Mouse (Mus musculus) cerebellum, adult 11-12 months (tissue): ENCODE data around the gene Snd1.

ENCODE experiments used
- DNase-seq: peaks from one replicate; pipeline ENCODE4 v3.0.0; 2022

Snd1 gene

DNA sequence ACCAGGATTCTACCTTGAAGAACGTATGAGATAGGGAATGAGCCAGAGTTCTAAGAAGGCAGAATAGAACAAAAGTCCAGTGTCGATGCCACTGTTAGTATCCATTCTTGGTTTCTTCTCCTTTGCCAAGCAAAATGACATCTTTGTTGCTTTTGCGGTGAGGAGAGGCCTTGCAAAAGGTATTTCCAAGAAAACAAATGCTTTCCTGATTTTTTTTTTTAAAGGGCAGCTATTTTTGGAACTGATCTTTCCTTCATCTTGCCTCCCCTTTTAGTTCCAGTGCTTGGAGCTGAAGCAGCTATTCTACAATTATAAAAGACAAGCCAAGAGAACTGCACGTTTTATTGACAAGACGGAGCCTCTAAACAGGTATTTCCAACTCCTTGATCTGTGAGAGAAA is at the start of gene Snd1:
TSS of gene Snd1 (plus strand) at position 301 of the 400 bp plus-strand sequence.
- DNase-seq, result no peak

DNA sequence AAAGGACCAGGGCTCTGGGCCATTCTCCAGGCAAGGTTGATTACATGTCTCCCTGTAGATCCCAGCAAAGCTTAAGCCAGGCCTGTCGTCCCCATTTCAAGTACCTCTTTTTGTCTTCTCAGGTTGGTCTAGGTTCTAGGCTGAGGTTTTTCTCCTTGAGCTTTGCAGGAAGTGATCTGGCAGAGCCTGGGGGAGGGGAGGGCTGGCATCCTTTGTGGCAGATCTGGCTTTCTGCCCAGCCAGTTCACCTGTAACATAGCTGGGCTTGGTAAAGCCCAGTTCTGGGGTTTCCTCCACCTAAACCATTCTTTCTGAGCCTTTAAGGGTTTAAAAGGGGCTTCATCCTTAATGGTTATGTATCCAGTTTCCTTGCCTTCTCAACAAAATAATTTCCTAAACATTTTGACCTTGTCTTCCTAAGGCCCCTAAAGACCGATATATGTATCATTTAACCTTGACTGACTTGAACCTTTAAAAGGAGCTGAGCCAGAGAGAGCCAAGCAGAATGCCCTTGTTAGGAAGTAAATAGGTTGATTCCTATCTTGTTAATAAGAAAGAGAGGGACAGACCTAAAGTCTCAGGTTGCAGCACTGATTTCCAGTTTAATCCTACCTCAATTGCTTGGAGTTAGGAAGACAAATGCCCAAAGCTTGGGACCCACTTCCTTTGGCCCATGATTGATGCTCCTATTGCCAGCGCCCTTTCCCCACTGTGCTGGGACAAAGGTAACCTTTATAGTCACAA is 47.7 kb upstream of the Snd1 start, which contains the start of gene Fscn3:
TSS of gene Fscn3 (plus strand) at position 694 of the 744 bp plus-strand sequence.
- peak; percentile 29 for DNase-seq

DNA sequence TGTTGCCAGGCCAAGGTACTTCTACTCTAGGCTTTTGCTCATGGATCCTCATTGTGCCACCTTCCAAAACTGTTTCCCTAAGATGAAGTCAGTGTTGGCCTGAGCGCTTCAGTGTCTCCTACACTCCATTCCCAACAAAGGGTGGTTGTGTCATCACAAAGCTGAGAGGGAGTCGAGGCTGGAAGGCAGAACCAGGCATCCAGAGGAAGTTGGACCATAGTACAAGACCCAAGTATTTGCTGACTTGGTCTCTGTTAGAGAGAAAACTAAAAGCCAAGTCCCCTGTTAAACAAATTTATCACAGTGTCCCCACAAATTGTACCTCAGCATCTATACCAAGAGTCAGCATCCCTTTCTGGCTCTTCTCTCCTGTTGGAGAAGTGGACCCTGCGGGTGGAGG is 46.6 kb upstream of the Snd1 start, which contains the start of gene Gcc1:
TSS of gene Gcc1 (minus strand) at position 101 of the 400 bp plus-strand sequence.
- DNase-seq, result no peak

DNA sequence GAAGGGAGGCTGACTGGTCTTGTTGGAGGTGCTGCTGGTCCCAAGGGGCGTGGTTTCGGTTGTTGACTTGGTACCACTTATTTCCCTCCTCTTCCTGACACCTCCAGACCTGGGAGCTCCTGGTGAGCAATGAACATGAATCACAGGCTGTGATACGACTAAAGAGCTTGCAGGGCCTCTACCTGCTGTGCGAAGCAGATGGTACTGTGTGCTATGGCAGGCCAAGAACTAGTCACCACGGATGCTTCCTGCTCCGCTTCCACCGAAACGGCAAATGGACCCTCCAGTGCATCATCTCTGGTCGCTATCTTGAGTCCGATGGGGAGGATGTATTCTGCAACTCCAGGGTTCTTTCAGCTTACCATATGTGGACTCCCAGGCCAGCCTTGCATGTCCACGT is 45.1 kb upstream of the Snd1 start:
- DNase-seq, result peak; percentile 66

DNA sequence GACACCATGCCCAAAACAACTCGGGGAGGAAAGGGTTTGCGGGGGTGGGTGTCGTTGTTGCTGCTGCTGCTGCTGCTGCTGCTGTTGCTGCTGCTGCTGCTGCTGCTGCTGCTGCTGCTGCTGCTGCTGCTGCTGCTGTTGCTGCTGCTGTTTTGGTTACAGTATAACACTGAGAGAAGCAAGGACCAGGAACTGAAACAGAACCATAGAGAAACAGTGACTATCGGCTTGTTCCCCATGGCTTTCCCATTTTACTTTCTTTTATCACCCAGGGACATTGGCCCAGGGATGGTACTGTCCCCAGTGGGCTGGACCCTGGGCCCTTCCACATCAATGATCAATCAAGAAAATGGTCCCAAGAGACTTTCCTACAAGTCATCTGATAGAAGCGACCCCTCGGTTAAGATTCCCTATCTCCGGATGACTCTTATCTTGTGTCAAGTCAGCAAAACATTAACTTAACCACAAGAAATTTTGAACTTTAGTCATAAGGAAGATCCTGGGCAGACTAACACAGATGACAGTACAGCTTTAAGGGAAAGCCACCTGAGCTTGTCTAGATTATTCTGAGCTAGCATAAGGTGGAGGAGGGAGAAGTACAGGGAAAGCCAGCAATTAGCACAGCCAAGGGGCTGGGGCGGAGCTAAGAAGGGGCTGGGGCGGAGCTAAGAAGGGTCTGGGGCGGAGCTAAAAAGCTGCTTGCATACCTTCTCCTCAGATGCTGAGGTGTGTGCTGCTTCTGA is 44.0 kb upstream of the Snd1 start:
- DNase-seq, result no peak

DNA sequence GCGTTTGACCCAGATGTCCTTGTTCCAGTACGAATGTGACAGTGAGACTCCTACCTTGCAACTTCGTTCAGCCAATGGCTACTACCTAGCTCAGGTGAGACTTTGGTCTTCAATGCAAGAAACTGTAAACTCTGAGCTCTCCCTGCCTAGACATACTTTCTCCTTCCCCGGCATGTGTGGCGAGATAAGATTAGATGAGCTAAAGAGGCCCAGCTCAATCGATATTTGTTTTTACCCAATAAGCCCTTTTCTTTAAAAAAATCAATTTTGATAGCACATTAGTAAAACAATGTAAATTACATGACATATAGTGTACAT is 43.4 kb upstream of the Snd1 start:
- DNase-seq, result no peak

DNA sequence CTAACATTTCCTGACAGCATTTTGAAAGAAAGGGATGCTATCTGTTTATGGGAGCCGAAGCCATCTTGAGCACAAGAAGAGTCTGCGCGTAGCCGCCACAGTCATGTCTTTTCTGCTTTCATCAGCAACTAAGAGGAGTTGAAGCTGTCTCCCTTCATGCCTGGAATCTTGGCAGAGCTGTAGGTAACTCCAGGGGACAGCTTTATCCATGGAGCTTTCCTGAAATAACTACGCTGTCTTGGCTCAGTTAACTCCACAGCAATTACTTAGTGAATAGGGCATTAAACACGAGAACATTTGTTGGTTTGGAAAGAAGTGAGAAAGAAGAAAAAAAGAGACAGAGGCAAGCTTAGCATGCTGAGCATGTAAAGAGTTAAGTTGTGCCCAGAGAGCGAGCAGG is 27.0 kb upstream of the Snd1 start:
- no peak for DNase-seq

DNA sequence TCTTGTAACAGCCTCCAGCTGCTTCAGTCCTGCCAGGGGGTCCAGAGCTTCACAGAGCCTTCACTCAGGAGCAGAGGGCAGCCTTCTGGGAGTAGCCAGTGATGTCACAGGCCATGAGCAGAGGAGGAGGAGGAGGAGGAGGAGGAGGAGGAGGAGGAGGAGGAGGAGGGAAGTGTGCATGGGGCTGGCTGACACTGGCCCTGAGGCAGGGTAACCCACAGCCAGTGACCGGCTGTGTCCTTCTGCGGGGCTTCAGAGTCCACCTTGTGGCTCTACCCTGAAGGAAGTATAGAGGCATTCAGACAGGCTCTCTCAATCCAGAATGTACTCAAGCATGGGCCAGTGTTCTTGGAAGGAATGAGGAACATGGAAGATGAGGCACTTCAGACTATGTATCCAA is 25.7 kb upstream of the Snd1 start, which contains the start of gene Pax4:
TSS of gene Pax4 (minus strand) at position 101 of the 400 bp plus-strand sequence.
- DNase-seq, result no peak

DNA sequence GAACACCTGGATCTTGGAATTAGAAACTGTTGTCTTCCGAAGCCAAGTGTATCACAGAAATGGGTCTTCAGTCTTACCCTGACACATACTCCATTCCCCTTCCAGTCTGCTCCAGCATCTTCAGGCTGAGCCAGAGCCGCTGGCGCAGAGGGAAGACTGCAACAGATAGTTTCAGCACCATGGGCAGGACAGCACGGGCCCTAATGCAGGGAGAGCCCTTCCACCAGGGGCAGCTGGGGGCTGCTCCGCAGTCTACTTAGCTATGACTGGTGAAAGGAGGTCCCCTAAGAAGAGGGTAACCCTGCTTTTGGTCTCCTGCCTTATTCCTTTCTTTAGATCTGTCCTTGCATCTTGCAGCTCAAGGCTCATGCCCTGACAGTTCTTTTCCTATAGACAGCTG is 24.5 kb upstream of the Snd1 start:
- no peak for DNase-seq

DNA sequence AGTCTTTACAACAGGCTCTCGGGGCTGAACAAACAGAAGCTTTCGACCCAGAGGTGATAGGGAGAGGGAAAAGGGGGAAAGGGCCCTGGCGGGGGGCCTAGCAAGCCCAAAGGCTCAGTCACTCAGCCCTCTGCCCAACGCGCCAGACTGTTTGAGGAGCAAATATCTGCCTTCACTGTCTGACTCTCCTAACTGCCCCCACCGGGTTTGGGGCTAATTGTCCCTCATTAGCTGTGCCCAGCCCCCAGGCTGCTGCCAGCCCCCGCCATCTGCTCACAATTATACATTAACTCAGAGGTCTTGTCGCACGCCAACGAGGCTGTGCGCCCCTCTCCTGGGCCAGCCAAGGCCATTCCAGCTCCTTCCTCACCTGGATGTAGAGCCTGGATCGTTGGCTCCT is 24.0 kb upstream of the Snd1 start:
- DNase-seq, result no peak

DNA sequence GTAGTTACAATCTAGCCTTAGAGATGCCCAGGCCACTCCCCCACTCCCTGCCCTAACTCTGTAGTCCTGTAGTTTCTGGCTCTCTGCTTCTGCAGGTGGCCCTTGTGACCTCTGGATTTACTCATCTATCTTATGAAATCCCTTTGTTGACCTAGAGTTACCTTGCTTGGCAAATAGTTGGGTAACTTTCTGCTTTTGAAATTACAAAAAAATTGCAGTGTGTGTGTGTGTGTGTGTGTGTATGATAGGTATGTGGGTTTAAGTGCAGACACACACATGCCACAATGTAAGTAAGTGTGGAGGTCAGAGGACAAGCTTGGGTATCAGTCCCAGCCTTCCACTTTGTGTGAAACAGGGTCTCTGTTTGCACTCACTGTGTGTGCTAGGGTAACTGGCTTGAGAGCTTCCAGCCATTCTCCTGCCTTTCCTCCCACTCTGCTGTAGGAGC is 15.7 kb upstream of the Snd1 start:
- no peak for DNase-seq

DNA sequence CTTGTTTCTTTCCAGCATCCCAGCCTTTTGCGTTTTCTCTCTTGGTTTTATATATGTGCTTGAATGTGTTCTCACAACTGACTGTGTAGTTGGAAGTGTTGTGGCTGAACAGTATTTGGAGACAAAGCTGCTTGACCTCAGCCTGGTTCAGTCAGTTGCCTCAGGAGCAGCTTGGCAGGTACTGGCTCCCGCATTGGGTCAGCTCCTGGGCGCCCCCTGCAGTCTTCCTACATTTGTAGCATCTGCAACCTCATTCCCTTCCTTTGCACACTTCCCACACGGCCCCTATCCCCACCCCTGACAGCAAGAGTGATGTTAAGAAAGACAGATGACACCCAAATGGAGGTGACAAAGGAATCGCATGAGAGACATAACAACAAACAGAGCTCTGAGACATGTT is 14.4 kb upstream of the Snd1 start:
- peak; percentile 68 for DNase-seq

DNA sequence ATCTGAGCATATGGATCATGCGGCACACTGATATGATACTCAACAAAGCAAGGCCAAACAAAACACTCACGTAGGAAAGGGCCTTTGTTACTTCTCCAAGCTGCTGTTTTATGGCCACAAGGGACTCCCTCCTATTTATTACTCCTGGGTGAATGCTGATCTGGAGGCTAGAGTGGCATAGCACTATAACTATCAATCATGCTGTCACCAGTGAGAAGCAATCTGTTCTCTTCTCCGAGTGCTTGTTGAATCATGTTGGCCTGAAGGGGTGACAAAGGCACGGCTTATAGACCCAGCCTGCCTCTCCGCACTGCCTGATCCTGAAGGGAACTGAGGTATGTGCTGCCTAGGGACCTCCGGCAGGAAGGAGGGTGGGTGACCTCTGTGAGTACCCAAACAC is 10.3 kb upstream of the Snd1 start:
- no peak for DNase-seq

DNA sequence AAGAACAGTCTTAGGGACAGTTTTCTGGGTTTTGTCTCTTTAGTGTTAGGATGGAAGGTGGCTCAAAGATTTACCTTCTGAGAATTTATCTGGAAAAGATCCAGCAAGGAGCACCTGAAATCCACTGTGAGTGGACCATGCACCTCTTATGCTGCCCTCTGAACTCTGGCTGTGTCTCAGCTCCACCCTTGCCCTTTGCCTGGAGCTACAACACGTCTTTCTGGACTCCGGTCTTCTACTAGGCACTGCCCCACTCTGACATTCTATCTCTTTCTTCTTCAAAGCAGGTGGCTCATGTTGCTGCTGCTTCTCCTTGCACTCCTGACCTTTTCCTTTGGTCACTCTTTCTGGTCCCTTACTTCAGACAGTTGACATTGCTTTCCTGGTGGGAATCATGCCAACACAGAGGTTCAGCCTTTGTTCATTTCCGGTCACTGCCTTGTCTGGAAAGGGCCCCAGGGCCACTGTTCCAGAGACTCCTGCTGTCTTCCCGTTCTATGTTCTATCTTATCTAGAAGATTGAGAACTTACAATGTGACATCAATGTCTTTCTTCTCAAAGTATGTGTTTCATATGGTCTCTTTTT is 4.8 kb upstream of the Snd1 start:
- no peak for DNase-seq

DNA sequence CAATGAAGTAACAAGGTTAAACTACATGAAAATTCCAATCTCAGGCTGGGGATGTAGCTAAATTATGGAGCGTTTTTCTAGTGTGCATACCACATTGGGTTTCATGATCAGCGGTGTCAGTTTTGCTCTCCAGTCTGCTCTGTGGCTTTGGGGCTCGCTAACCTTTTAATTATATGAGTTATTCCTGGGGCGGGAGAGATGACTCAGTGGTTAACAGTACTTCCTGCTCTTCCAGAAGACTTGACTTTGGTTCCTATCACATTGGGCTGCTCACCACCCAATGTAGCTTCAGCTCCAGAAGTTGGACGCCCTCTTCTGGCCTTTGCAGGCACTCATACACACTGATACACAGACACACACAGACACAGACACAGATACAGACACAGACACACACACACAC is 4.3 kb upstream of the Snd1 start:
- DNase-seq, result no peak

DNA sequence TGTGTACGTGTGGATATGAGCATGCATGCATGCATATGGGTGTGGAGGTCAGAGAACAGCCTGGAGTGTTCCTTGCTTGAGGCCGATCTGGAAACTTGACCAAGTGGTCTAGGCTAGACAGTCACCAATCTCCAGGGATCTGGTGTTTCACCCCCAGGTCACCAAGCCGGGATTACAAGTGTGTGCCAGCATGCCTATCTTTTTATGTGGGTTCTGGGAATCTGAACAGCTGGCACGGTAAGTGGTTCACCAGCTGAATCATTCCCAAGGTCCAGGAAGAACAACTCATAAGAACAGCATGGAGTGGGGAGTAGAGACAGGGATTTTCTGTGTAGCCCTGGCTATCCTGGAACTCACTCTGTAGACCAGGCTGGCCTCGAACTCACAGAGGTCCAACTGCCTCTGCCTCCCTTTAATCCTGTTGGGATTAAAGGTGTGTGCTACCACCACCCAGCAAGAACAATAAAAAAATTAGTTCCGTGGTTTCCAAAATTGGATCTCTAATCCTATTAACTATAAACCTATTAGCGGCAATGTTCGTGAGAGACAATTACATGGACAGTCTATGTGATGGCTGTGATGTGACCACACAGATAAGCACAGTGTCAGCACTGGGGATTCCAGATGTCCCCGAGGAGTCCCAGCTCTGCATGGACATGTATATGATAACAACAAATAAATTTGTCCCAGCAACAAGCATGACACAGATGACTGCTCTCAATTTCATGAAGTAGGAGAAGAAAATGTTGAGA is 3.5 kb upstream of the Snd1 start:
- DNase-seq, result no peak

DNA sequence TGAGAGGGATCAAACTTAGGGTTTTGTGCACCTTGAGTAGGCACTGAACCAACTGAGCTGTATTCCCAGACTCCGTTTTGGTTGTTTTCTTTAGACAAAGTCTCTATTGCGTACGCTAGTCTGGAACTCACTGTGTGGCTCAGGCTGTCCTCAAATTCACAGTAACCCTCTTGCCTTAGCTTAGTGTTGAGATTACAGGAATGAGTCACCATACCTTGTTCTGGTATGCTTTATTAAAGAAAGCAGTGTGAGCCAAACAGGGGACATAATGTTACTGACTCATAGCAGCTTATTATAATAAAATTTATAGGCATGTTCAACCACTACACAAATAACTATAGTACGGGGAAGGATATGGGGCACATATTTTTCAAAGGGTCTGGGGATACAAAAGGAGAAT is 728 bp upstream of the Snd1 start:
- no peak for DNase-seq

DNA sequence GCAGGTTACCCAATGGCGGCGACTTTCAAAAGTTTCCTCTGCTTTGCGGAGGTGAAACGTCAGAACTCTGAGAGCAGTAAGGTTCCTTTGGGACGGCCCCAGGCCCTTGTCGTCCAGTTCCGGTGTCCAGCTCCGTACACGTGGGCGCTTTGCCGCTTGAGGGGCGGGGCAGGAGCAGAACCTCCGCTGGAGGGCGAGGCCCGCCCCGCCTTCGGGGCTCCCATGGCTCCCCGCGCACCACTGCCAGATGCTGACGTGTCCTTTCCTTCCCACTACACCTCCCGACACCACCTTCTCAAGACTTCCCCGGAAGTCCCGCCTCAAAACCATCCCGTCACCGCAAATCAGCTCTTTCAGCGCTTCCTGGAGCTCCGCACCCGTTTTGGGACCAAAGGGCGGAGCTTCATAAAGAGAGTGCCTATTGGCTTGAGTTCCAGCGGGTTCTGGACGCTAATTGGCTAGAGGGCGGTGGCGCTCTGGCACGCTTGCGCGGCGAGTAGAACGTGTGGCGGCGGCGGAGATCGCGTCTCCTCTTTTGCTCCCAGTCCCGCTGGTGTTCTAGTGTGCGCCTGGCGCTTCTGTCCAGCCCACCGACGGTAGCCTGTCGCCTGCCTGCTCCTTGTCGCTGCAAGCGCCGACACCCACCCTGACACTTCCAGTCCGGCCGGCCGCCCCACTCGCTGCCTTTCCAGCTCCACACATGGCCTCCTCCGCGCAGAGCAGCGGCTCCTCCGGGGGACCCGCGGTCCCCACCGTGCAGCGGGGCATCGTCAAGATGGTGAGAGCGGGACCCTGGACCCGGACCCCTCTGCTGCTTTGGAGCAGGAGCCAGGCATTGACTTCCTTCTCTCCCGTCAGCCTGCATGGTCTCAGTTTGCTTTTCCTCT is 5.2 kb downstream of the Snd1 start:
- DNase-seq, result peak; percentile 99

DNA sequence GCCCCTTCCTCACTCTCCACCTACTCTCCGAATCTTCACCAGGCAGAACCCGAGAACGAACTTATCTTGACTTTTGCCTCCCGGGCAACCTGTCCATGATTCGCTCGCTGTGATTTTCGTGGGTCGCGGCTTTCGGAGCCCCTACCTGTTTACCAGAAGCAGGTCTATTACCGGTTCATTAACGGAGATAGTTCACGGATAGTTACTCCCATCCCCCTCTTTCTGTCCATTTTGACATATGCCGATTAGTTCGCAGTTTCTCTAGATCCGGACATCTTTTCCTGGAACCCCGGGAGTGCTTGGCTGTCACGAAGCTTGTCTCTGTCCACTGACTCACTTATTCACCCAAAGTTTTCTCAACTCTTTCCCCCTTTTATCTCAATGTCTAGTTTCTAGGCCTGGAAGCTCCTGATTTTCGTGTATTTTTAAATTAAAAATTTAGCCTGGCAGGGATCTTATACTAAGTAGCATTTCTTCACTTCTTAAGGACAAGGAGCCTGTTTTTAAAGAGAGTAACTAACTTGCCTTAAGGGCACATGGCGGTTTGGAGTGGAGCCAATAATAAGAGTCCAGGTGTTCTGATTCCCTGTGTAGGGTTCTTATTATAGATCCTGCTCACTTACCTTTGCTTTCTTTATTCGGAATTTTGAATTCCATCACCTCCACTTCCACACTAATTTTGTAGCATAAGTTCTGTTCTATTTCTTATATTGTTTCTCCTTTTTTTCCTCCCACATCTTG is 6.0 kb downstream of the Snd1 start:
- DNase-seq, result no peak

DNA sequence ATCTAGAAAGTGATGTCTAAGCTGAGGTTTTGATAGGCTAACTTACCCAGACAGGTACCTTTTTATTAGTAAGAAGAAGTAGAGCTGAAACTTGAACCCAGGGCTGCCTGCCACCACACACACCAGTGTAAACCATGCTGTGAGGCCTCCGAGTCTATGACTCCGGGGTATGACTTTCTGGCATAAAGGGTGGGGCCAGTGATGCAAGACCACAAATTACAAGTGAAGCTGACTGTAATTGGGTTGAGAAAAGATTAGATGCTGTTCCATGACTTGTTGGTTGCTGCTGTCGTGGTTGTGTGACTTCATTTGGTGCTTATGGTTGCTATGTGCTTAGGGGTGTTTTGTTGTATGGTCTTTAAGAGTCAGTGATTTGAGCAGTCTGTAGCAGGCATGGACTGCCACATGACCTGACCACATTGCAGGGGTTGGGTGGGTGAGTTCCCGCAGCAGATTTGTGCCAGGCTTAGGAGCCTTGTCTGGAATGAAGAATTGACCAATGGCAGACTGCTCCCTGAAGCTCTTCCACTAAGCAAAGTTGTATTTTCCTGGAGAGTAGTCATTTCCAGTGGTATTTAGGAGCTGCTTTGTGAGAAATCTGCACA is 7.9 kb downstream of the Snd1 start:
- no peak for DNase-seq

DNA sequence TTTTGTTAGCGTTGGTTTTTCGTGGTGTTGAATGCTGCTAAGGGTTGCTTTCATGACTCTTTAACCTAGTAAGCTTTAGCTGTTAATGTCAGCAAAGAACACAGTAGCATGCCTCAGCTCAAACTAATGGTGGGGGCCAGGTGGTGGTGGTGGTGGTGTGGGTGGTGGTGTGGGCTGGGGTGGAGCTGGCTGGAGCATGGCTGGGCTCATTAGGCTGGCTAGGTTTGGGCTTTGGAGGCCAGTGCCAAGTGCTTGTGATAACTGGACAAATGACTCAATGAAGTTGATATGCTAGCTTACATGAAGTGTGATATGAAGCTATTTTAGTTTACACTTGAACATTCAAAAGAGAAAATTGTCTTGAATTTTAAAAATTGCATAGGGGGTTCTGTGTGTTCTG is 11.1 kb downstream of the Snd1 start:
- DNase-seq, result no peak
